Mouse (Mus musculus): Measurements from ENCODE around the gene Farsa. TPM values are rescaled to one million over a fixed set of nuclear protein-coding genes. Genes with fewer than 3 reads are reported as not detected.

Gene Farsa
- polyA plus RNA-seq, 2 experiments = 78.4 to 105 TPM

DNA sequence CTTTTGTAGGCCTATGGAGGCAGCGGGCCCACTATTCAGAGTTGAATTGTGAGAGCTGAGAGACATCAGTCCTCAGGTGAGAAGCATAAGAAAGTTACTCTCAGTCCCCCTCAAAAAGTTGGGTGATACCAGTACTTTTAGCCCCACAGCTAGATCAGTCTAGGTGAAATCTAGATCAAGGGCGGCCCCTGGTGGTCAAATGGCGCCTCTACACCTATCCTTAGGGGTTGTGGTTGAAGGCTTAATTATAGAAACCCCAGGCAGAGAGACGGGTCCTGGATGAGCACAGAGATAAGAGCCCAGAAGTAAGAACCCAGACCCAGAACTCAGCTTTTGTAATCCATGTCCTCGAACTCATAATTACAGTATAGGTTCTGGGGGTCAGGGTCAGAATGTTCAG is 43.7 kb upstream of the Farsa start:
- Histone ChIP-seq H3K9me3 (ENCODE audit: control insufficient read depth, low read length) (no peaks in the 10 kb centered on the region), H3K9ac (ENCODE audit: low read depth, low read length, severe bottlenecking) (no peak overlapping the region), H3K36me3 (ENCODE audit: control insufficient read depth, insufficient read depth, low read length) (no peaks in the 10 kb centered on the region), H3K27me3 (ENCODE audit: control insufficient read depth, insufficient read depth, low read length) (no peaks in the 10 kb centered on the region), H3K4me2 (replicated peaks; ENCODE audit: low read depth, low read length, severe bottlenecking) (no peak overlapping the region), H3K4me1 (ENCODE audit: control insufficient read depth, insufficient read depth, low read length) (peaks cover 11% of the 10 kb centered on the region; the same call in 1 of the 2 replicates), H3K27ac (replicated peaks; ENCODE audit: low read depth, low read length) (no peak overlapping the region), H3K4me3 (replicated peaks; ENCODE audit: low read length) (no peak overlapping the region)
- peak; percentile 92 for DNase-seq (ENCODE audit: low spot score)
- peak; percentile 25; the same call in 1 of the 2 replicates for ATAC-seq (ENCODE audit: low FRiP score, low read depth)
- TF ChIP-seq POLR2A (IDR thresholded peaks at IDR 0.05; ENCODE audit: borderline replicate concordance, extremely low read depth, insufficient read depth, insufficient read length) = no peak
- 1% methylated on average over 5 of the region's 5 CpGs for WGBS

DNA sequence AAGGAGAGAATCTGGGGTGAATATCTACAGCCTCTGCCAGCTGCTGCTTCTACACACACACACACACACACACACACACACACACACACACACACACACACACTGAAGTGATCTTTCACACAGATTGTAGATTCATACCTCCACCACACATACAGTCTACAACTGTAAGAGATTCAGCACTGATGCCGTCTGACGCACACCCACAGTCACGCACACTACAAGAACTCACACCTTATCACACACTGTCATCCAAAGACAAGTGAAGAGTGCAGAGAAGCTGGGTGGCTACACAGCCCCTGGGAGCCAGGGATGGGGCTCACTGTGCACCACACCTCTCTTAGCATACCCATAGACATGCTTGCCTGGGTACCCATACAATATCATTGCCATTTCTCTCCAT is 43.0 kb upstream of the Farsa start:
- Histone ChIP-seq H3K4me3 (replicated peaks; ENCODE audit: low read length) (no peak overlapping the region), H3K27me3 (ENCODE audit: control insufficient read depth, insufficient read depth, low read length) (no peaks in the 10 kb centered on the region), H3K9me3 (ENCODE audit: control insufficient read depth, low read length) (no peaks in the 10 kb centered on the region), H3K4me1 (ENCODE audit: control insufficient read depth, insufficient read depth, low read length) (peaks cover 11% of the 10 kb centered on the region; the same call in 1 of the 2 replicates), H3K4me2 (replicated peaks; ENCODE audit: low read depth, low read length, severe bottlenecking) (no peak overlapping the region), H3K9ac (ENCODE audit: low read depth, low read length, severe bottlenecking) (no peak overlapping the region), H3K27ac (replicated peaks; ENCODE audit: low read depth, low read length) (no peak overlapping the region), H3K36me3 (ENCODE audit: control insufficient read depth, insufficient read depth, low read length) (no peaks in the 10 kb centered on the region)
- DNase-seq (ENCODE audit: low spot score) (no peak), ATAC-seq (ENCODE audit: low FRiP score, low read depth) (no peak)
- TF ChIP-seq POLR2A (IDR thresholded peaks at IDR 0.05; ENCODE audit: borderline replicate concordance, extremely low read depth, insufficient read depth, insufficient read length) = no peak
- 87% methylated on average over 3 of the region's 3 CpGs for WGBS

DNA sequence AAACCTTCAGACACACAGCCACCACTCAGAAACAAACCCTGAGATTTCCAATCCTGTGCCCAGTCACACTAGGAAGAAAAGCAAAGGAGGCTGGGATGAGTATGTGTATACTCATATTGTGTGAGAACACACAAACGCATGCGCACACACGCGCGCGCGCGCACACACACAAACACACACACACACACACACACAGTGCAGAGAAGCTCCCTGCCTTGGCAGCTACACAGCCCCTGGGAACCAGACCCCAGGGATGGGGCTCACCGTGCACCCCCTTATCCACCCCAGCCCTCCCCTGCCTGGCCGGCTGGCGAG is 42.6 kb upstream of the Farsa start:
- 82% methylated on average over 11 of the region's 11 CpGs for WGBS
- no peaks in the 10 kb centered on the region for H3K27me3 ChIP-seq (ENCODE audit: control insufficient read depth, insufficient read depth, low read length)
- no peak overlapping the region for H3K27ac ChIP-seq (replicated peaks; ENCODE audit: low read depth, low read length)

DNA sequence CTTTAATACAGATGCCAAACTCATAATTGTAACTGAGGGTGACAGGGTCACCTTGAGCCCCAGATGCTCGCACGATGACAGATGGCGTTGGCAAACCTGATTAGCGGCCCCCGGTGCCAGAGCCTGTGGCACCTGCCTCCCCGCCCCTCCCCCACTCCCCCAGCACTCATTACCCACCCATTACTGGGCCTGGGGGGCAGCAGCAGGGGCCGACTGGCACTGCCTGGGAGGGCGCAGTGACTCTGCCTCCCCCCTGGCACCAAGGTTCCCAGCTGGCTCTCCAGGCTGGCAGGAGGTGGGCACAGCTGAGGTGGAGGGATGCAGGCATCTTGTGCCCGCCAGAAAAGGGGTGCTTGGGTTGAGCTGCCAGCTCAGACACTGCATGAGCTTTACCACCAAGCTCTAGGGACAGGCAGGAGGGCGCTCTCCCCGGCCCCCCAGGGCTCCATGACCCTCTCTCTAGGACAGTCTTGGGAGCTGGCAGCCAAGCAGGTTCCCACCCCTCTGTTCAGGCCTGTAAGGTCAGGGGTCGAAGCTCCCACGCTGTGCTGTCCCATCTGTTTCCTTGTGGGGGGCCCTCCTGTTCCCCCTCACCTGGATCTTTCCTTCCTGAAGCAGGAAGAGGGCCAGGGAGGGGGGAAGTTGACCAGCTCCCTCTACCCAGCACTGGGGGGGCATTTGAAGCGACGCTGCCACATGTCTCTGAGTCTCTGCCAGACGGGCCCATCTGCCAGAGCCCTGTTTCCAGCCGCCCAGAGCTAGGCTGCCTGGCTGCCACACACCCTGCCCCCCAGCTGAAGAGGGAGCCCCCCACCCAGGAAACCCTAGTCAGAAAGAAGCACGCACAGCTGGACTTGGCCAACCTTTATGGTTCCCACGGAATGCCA is 42.0 kb upstream of the Farsa start:
- 48% methylated on average over 13 of the region's 19 CpGs for WGBS
- Histone ChIP-seq H3K9me3 (ENCODE audit: control insufficient read depth, low read length) (no peaks in the 10 kb centered on the region), H3K4me1 (ENCODE audit: control insufficient read depth, insufficient read depth, low read length) (peaks cover 11% of the 10 kb centered on the region; the same call in 1 of the 2 replicates), H3K4me2 (replicated peaks; ENCODE audit: low read depth, low read length, severe bottlenecking) (no peak overlapping the region), H3K36me3 (ENCODE audit: control insufficient read depth, insufficient read depth, low read length) (no peaks in the 10 kb centered on the region), H3K27me3 (ENCODE audit: control insufficient read depth, insufficient read depth, low read length) (no peaks in the 10 kb centered on the region), H3K4me3 (replicated peaks; ENCODE audit: low read length) (no peak overlapping the region), H3K9ac (ENCODE audit: low read depth, low read length, severe bottlenecking) (no peak overlapping the region), H3K27ac (replicated peaks; ENCODE audit: low read depth, low read length) (no peak overlapping the region)
- ATAC-seq (ENCODE audit: low FRiP score, low read depth) (no peak), DNase-seq (ENCODE audit: low spot score) (no peak)
- no peak for TF ChIP-seq POLR2A (IDR thresholded peaks at IDR 0.05; ENCODE audit: borderline replicate concordance, extremely low read depth, insufficient read depth, insufficient read length)

More for the DNA sequence above, 42.6 kb upstream of the Farsa start:
- Histone ChIP-seq H3K36me3 (ENCODE audit: control insufficient read depth, insufficient read depth, low read length) (no peaks in the 10 kb centered on the region), H3K4me3 (replicated peaks; ENCODE audit: low read length) (no peak overlapping the region), H3K9me3 (ENCODE audit: control insufficient read depth, low read length) (no peaks in the 10 kb centered on the region), H3K9ac (ENCODE audit: low read depth, low read length, severe bottlenecking) (no peak overlapping the region), H3K4me2 (replicated peaks; ENCODE audit: low read depth, low read length, severe bottlenecking) (no peak overlapping the region), H3K4me1 (ENCODE audit: control insufficient read depth, insufficient read depth, low read length) (peaks cover 11% of the 10 kb centered on the region; the same call in 1 of the 2 replicates)
- no peak for ATAC-seq (ENCODE audit: low FRiP score, low read depth)
- no peak for TF ChIP-seq POLR2A (IDR thresholded peaks at IDR 0.05; ENCODE audit: borderline replicate concordance, extremely low read depth, insufficient read depth, insufficient read length)
- no peak for DNase-seq (ENCODE audit: low spot score)

DNA sequence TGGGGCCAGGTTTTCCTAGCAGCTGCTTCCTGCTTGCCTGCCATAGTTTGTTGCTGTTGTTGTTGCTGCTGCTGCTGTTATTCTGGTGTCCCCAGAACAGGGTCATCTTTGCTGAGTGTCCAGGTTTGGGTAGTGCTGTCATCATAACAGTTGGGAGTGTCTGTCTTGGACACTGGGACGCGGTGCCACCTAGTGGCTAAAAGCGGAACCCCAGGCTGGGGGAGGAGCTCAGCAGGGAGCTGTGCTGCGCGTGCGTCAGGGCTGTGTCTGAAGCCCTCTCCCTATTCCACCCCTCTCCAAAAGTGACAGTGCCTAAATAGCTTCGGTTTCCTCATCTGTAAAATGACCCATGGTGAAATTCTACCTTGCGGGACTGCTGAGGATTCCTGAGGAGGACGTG is 41.2 kb upstream of the Farsa start:
- TF ChIP-seq POLR2A (IDR thresholded peaks at IDR 0.05; ENCODE audit: borderline replicate concordance, extremely low read depth, insufficient read depth, insufficient read length) = no peak
- no peak overlapping the region for H3K27ac ChIP-seq (replicated peaks; ENCODE audit: low read depth, low read length)
- H3K4me1 ChIP-seq (ENCODE audit: control insufficient read depth, insufficient read depth, low read length) = peaks cover 9% of the 10 kb centered on the region; the same call in 1 of the 2 replicates
- H3K27me3 ChIP-seq (ENCODE audit: control insufficient read depth, insufficient read depth, low read length) = no peaks in the 10 kb centered on the region
- peak; percentile 72 for ATAC-seq (ENCODE audit: low FRiP score, low read depth)
- H3K9me3 ChIP-seq (ENCODE audit: control insufficient read depth, low read length) = no peaks in the 10 kb centered on the region
- no peak overlapping the region for H3K4me2 ChIP-seq (replicated peaks; ENCODE audit: low read depth, low read length, severe bottlenecking)
- no peaks in the 10 kb centered on the region for H3K36me3 ChIP-seq (ENCODE audit: control insufficient read depth, insufficient read depth, low read length)
- H3K4me3 ChIP-seq (replicated peaks; ENCODE audit: low read length) = no peak overlapping the region
- WGBS = 10% methylated on average over 9 of the region's 9 CpGs
- no peak overlapping the region for H3K9ac ChIP-seq (ENCODE audit: low read depth, low read length, severe bottlenecking)
- peak; percentile 79 for DNase-seq (ENCODE audit: low spot score)

Measured in limb, embryonic 14.5 days (tissue).